Comparison of ENCODE assay signal across 8 mouse cellular contexts in genomic region chr13:59769296-59770163, GRCm38 (mm10). TPM values are rescaled to one million over a fixed set of nuclear protein-coding genes. Genes with fewer than 3 reads are reported as not detected.
DNase-seq lines count a peak whose midpoint lies in the region; ATAC-seq and TF ChIP-seq lines count a peak whose summit lies in the region.

TSS of gene Isca1 (minus strand) at chr13:59769810.

- H3K4me3 ChIP-seq in forebrain, embryonic 15.5 days = peak within 1 kb of the TSS; percentile 87
- H3K4me3 ChIP-seq in lung, adult 2 months (replicated peaks; ENCODE audit: extremely low read depth, low read depth, low read length) = peak within 1 kb of the TSS; percentile 93

- TF ChIP-seq CTCF in lung, adult 2 months (IDR thresholded peaks at IDR 0.05; ENCODE audit: insufficient read depth, low read length) = no peak

- ATAC-seq in forebrain, embryonic 15.5 days (replicated peaks) = peak; percentile 98
- ATAC-seq in neutrophil, adult 5-6 weeks (ENCODE audit: extremely low read depth, insufficient number of reproducible peaks, low FRiP score, poor library complexity, severe bottlenecking) = peak; percentile 96

- H3K4me2 ChIP-seq in forebrain, embryonic 15.5 days (replicated peaks) = peak within 1 kb of the TSS; percentile 75

- H3K4me1 ChIP-seq in forebrain, embryonic 15.5 days = peaks cover 37% of the 10 kb centered on the region
- peaks cover 20% of the 10 kb centered on the region for H3K4me1 ChIP-seq in lung, adult 2 months (ENCODE audit: control insufficient read depth, insufficient read depth, low read length)

- peak within 1 kb of the TSS; percentile 79 for H3K9ac ChIP-seq in forebrain, embryonic 15.5 days (replicated peaks)

- peak; percentile 73 for TF ChIP-seq POLR2A in lung, adult 2 months (IDR thresholded peaks at IDR 0.05; ENCODE audit: borderline replicate concordance, extremely low read depth, low read depth, low read length)

- WGBS in forebrain, embryonic 15.5 days = under 1% methylated on average over 90 of the region's 91 CpGs
- WGBS in lung, adult 2 months = under 1% methylated on average over 91 of the region's 91 CpGs

- peak within 1 kb of the TSS; percentile 99 for H3K27ac ChIP-seq in forebrain, embryonic 15.5 days (replicated peaks)

- no peaks in the 10 kb centered on the region for H3K27me3 ChIP-seq in forebrain, embryonic 15.5 days

- peak; percentile 98 for DNase-seq in ES-CJ7 (ENCODE audit: low read depth, low spot score)
- DNase-seq in cerebellum, adult 11 months = peak; percentile 99
- DNase-seq in heart, postnatal 25 days (ENCODE audit: low spot score) = peak; percentile 98
- peak; percentile 98 to 100 for DNase-seq in layer of hippocampus, adult 18-20 months (ENCODE audit: low spot score in 2 of 2)
- DNase-seq in lung, adult 2 months = peak; percentile 99
- DNase-seq in thymus, adult 18-20 months = peak; percentile 98

- no peaks in the 10 kb centered on the region for H3K9me3 ChIP-seq in forebrain, embryonic 15.5 days

- intact Hi-C loops in heart, postnatal 25 days (cut with DNase I) = loop anchor here (5.0 kb wide), 1 partner anchor 53 kb away; the partner anchor contains the start of gene Tut7

- peaks cover 15% of the 10 kb centered on the region for H3K36me3 ChIP-seq in forebrain, embryonic 15.5 days

RNA-seq across cellular contexts. Expression of gene Isca1, which starts in this region (rescaled TPM):
- polyA plus RNA-seq in forebrain, embryonic 15.5 days (2015; fragmentation: Nextera tagmentation; extraction: Ambion mirVana) = 129 and 146 TPM in 2 replicates
- 100 to 1,000 TPM; 221 to 222 TPM for total RNA-seq in heart, postnatal 25 days (2021)
- total RNA-seq in layer of hippocampus, adult 18-20 months (2021) = 100 to 1,000 TPM; 151 to 155 TPM
- 59.0 and 82.1 TPM in 2 replicates for polyA plus RNA-seq in lung, adult 2 months (2012; rRNA removed)
- total RNA-seq in neutrophil, adult 5-6 weeks (2017) = 87.5 and 92.7 TPM in 2 replicates

Comparison
In these comparisons a context has a peak if more than half of its experiments do, and no peak if none do; other contexts are left out.
1. Peak in every context shown above with its lines: DNase-seq, ATAC-seq, H3K4me3 ChIP-seq and H3K27ac ChIP-seq.